Mouse (Mus musculus) heart, postnatal 25 days (tissue): ENCODE measurements around the gene Eya4. TPM values are rescaled to one million over a fixed set of nuclear protein-coding genes. Genes with fewer than 3 reads are reported as not detected.

Source experiments
- DNase-seq: peaks from one replicate; pipeline ENCODE4 v3.0.0; 2022; ENCODE audit warnings: low spot score
- intact Hi-C: fragments of 180-260 bp; cut with DNase I; formaldehyde crosslinking; loops from one replicate; pipeline ENCODE4 v1.15.1; 2025
- total RNA-seq, 2 experiments: library from RNA; stranded (reverse); gene quantifications; 2 replicates each; pipeline ENCODE4 v1.2.3; 2021

Gene Eya4
- total RNA-seq, 2 experiments from 2014 or later: 0.34 TPM

- DNase-seq: no peak
- intact Hi-C loops: loop anchor here (2.0 to 5.0 kb wide), 3 partner anchors 297 to 503 kb away; no protein-coding TSS in a partner anchor
These were observed 269.1 kb downstream of the Eya4 start for GRCm38 (mm10) chr10:23081548-23081828.

DNA sequence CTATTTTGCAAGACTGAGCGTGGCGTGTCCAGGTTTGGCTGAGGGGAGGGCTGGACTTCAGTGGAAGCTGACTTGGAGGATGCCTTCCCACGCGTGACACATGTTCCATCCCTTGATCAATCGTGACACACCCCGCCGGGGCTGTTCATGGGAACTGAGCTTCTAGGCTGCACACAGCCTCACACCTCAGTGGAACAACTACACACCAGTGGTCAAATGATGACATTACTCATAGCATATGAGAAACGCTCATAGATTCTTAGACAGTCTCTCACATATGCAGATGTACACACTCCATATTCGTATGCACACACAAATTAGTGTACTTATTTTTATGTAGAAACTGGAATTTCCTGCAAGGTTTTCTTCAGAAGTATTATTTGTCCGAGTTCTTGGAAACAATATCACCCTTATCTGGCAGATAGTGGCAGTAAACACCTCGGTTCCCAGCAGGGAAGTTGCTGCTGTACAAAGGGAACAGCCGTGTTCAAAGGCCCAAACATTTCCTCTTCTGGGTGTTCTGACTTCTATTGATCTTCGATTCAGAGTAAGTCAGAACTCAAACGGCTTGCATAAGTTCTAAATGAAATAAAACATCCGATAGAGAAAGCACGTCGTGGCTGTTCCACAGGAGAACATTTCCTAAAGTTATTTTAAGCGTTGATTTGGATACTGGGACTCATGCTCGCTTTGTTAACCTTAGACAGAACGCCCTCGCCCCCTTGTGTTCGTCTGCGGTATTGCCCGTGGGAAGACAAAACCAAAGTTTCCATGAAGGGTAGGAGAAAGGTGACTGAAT lies 269.6 kb downstream of the Eya4 start:
- DNase-seq: peak; percentile 55
- intact Hi-C loops: loop anchor here (2.0 to 5.0 kb wide), 3 partner anchors 296 to 502 kb away; no protein-coding TSS in a partner anchor

GRCm38 (mm10) chr10:23076691-23077385 lies 273.7 kb downstream of the Eya4 start:
- DNase-seq: no peak
- intact Hi-C loops: no loop called here

DNA sequence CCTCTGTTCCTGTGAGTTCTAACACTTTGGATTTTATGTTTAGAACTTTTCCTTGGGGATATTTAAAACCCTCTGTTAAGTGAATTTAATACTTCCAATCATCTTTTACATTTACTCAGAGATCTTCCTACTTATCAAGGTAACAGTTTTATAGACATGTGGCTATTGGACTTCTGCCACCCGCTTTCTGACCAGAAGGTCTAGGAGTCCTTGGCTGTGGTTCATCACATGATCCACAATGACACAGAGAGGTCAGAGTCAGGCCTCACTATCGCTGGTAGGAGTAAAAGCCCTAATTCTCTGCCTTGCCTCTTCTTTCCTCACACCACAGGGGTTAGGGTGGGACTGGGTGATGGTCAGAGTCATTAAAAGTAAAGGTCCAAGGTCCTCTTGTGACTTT lies 277.2 kb downstream of the Eya4 start:
- DNase-seq: no peak
- intact Hi-C loops: no loop called here

DNA sequence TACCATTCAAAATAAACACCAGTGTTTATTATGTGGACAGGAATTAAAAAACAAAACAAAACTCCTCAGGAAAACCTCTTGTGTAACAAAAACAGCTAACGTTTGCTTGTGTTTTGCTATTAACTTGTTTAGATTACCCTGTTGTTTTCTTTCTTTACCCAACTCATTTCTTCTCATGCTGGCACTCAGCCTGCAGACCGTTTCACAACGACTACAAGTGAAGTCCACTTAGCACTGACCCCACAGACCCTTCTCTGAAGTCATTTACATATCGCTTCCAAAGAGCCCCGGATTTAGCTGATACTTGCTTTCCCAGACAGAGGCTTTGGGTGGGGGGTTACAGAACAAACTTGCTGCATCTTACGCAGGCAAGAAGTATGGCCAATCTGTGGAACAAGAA lies 286.9 kb downstream of the Eya4 start:
- DNase-seq: no peak
- intact Hi-C loops: no loop called here

GRCm38 (mm10) chr10:23062719-23063118 lies 287.9 kb downstream of the Eya4 start:
- intact Hi-C loops: no loop called here
- DNase-seq: no peak

GRCm38 (mm10) chr10:23060694-23061060 lies 289.9 kb downstream of the Eya4 start:
- intact Hi-C loops: no loop called here
- no peak for DNase-seq

DNA sequence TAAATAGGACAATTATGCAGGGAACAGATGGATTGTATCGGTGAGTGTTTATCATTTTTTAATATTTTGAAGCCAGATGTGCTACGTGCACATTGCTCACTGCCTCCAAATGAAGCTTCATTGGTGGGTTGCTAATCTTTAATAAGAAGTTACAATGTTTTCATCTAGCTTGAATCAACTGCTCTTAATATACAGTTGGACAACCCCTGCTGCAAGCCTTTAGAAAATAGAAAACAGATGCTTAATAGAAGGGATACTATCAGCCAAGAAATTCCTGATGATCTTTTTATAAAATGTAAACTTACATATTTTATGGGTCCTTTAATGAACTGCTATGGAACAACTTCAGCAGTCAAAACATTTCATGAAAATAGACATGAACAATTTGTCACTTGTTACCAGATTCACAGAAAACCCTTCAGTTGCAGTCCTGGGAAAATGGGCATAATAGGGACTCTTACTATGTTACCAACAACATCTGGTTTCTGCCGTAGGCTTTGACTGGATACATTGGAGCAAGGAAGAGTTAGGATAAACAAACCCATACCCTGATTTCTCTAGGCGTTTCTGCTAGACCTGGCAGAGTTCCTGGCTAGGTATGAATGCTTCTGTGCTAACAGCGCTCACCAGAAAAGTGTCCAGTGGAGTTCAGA lies 290.4 kb downstream of the Eya4 start:
- no peak for DNase-seq
- intact Hi-C loops: no loop called here

- intact Hi-C loops: no loop called here
- no peak for DNase-seq
These were observed 297.1 kb downstream of the Eya4 start for GRCm38 (mm10) chr10:23053379-23053915.
